Mouse (Mus musculus) CH12.LX (cell line): ENCODE measurements around the gene Inpp5f. TPM values are rescaled to one million over a fixed set of nuclear protein-coding genes. Genes with fewer than 3 reads are reported as not detected.

Experiments used
- DNase-seq: peaks from one replicate; pipeline ENCODE4 v3.0.0-alpha.2; 2013; ENCODE audit errors: extremely low read depth
- H3K27ac ChIP-seq: 2 replicates; pipeline ENCODE4 v1.5.1; 2012; ENCODE audit warnings: low read depth, mild to moderate bottlenecking, control low read depth, moderate library complexity; ENCODE audit not compliant: insufficient read depth
- H3K27me3 ChIP-seq: replicated peaks from 2 replicates; pipeline ENCODE3; 2012; ENCODE audit warnings: inconsistent platforms
- H3K36me3 ChIP-seq, 2 experiments: replicated peaks in 1 of 2; 2 replicates each; pipeline versions ENCODE3 to v1.6.1; 2012; ENCODE audit warnings: inconsistent platforms in 1 of 2, low read length in 1 of 2, mild to moderate bottlenecking in 1 of 2, mixed read lengths in 1 of 2, moderate library complexity in 1 of 2; ENCODE audit not compliant: control insufficient read depth in 1 of 2, insufficient read depth in 1 of 2
- H3K4me1 ChIP-seq, 2 experiments: 2 replicates each; pipeline ENCODE4 v1.6.1; 2012; ENCODE audit warnings: inconsistent platforms in 1 of 2, moderate library complexity in 1 of 2; ENCODE audit not compliant: insufficient read depth in 2 of 2, control insufficient read depth in 1 of 2
- H3K4me2 ChIP-seq: 2 replicates; pipeline ENCODE4 v1.6.1; 2012; ENCODE audit warnings: low read depth, mild to moderate bottlenecking, control low read depth; ENCODE audit not compliant: poor library complexity, insufficient read depth, severe bottlenecking
- H3K4me3 ChIP-seq, 3 experiments: fragments of 150-350 bp in 1 of 3; sonication (generic) in 1 of 3; replicated peaks in 1 of 3; 2 replicates each; pipeline versions ENCODE3 to v1.5.1; 2011 to 2012; ENCODE audit warnings: low read depth in 2 of 3, low read length in 2 of 3, mild to moderate bottlenecking in 2 of 3, moderate library complexity in 2 of 3, control low read depth in 1 of 3, improper control_type of control experiment in 1 of 3, inconsistent platforms in 1 of 3, mixed read lengths in 1 of 3; ENCODE audit not compliant: poor library complexity in 1 of 3
- H3K79me2 ChIP-seq: replicated peaks from 2 replicates; pipeline ENCODE4 v1.6.1; 2012; ENCODE audit warnings: mild to moderate bottlenecking, moderate library complexity; ENCODE audit not compliant: control insufficient read depth, poor library complexity, insufficient read depth, severe bottlenecking; ENCODE audit errors: extremely low read depth
- H3K9ac ChIP-seq: 2 replicates; pipeline ENCODE4 v1.6.1; 2012; ENCODE audit warnings: low read depth, mild to moderate bottlenecking, control low read depth, moderate library complexity; ENCODE audit not compliant: insufficient read depth
- H3K9me3 ChIP-seq: replicated peaks from 2 replicates; pipeline ENCODE3; 2012; ENCODE audit warnings: low read length, inconsistent platforms, mixed read lengths
- CHD1 ChIP-seq: IDR thresholded peaks from 2 replicates; pipeline ENCODE4 v1.6.1; 2012; ENCODE audit warnings: low read depth, low read length, improper control_type of control experiment, inconsistent platforms
- CHD2 ChIP-seq: IDR thresholded peaks from 2 replicates; pipeline ENCODE4 v1.6.1; 2011; ENCODE audit warnings: low read length, improper control_type of control experiment
- E2F4 ChIP-seq: IDR thresholded peaks from 2 replicates; pipeline ENCODE4 v1.6.1; 2011; ENCODE audit warnings: low read depth, low read length, improper control_type of control experiment; ENCODE audit not compliant: insufficient replicate concordance
- ELF1 ChIP-seq: IDR thresholded peaks from 2 replicates; pipeline ENCODE4 v1.6.1; 2014; ENCODE audit warnings: low read depth, mild to moderate bottlenecking, inconsistent platforms, low read length, improper control_type of control experiment
- GABPA ChIP-seq: IDR thresholded peaks from 2 replicates; pipeline ENCODE4 v1.6.1; 2012; ENCODE audit warnings: low read depth, low read length, improper control_type of control experiment, inconsistent platforms; ENCODE audit not compliant: insufficient replicate concordance
- HCFC1 ChIP-seq: IDR thresholded peaks from 2 replicates; pipeline ENCODE4 v1.6.1; 2012; ENCODE audit warnings: low read depth, mild to moderate bottlenecking, inconsistent platforms, low read length, improper control_type of control experiment
- JUN ChIP-seq: IDR thresholded peaks from 2 replicates; pipeline ENCODE4 v1.6.1; 2011; ENCODE audit warnings: low read depth, mild to moderate bottlenecking, low read length, improper control_type of control experiment, moderate library complexity; ENCODE audit not compliant: insufficient read depth
- KAT2A ChIP-seq: IDR thresholded peaks from 2 replicates; pipeline ENCODE4 v1.6.1; 2012; ENCODE audit warnings: low read length, improper control_type of control experiment, inconsistent platforms; ENCODE audit not compliant: insufficient replicate concordance
- MAZ ChIP-seq: IDR thresholded peaks from 2 replicates; pipeline ENCODE4 v1.6.1; 2012; ENCODE audit warnings: low read depth, mild to moderate bottlenecking, inconsistent platforms, low read length, improper control_type of control experiment, moderate library complexity
- MXI1 ChIP-seq: IDR thresholded peaks from 2 replicates; pipeline ENCODE4 v1.6.1; 2011; ENCODE audit warnings: mild to moderate bottlenecking, low read depth, low read length, improper control_type of control experiment
- NELFE ChIP-seq: IDR thresholded peaks from 2 replicates; pipeline ENCODE4 v1.6.1; 2011; ENCODE audit warnings: low read depth, low read length, improper control_type of control experiment
- PAX5 ChIP-seq: IDR thresholded peaks from 2 replicates; pipeline ENCODE4 v1.6.1; 2012; ENCODE audit warnings: low read length, inconsistent platforms, mixed read lengths
- POLR2A ChIP-seq: IDR thresholded peaks from 2 replicates; pipeline ENCODE4 v1.6.1; 2011; ENCODE audit warnings: low read depth, mild to moderate bottlenecking, improper control_type of control experiment, low read length
- RAD21 ChIP-seq: IDR thresholded peaks from 2 replicates; pipeline ENCODE4 v1.6.1; 2011; ENCODE audit warnings: low read depth, mild to moderate bottlenecking, low read length, improper control_type of control experiment, moderate library complexity
- RCOR1 ChIP-seq: conservative IDR thresholded peaks from 2 replicates; pipeline ENCODE4 v1.6.1; 2012; ENCODE audit warnings: low read depth, mild to moderate bottlenecking, inconsistent platforms, low read length, improper control_type of control experiment
- TBP ChIP-seq: conservative IDR thresholded peaks from 2 replicates; pipeline ENCODE4 v1.6.1; 2011; ENCODE audit warnings: low read depth, low read length, improper control_type of control experiment
- TCF12 ChIP-seq: IDR thresholded peaks from 2 replicates; pipeline ENCODE4 v1.6.1; 2014; ENCODE audit warnings: low read depth, mild to moderate bottlenecking, inconsistent platforms, low read length, improper control_type of control experiment
- USF2 ChIP-seq: conservative IDR thresholded peaks from 2 replicates; pipeline ENCODE4 v1.6.1; 2011; ENCODE audit warnings: low read depth, low read length, improper control_type of control experiment
- ZNF384 ChIP-seq: IDR thresholded peaks from 2 replicates; pipeline ENCODE4 v1.6.1; 2012; ENCODE audit warnings: low read depth, low read length, improper control_type of control experiment, inconsistent platforms
- dilution Hi-C: fragments of 300-500 bp; cut with MboI; formaldehyde crosslinking; loops from 2 replicates; pipeline ENCODE4 v1.14.3; 2020; ENCODE audit warnings: low sequenced_read_pairs; ENCODE audit not compliant: extremely low pct_unique_long_range_greater_than_20kb, extremely low pct_ligation_motif_present
- in situ Hi-C: fragments of 300-500 bp; cut with MboI; formaldehyde crosslinking; loops from 3 replicates; pipeline ENCODE4 v1.14.3; 2019; ENCODE audit warnings: low sequenced_read_pairs, low pct_ligation_motif_present, low pct_unique_long_range_greater_than_20kb, mixed read lengths
- polyA plus RNA-seq: library from polyadenylated mRNA; unstranded; fragments of >175 nt; gene quantifications from 2 replicates; pipeline ENCODE4 v1.2.1, GENCODE M21; 2012; ENCODE audit warnings: low read depth; ENCODE audit not compliant: insufficient read length
- total RNA-seq, 2 experiments: library from RNA; depleted of rRNA; stranded (reverse); fragments of 300-350 nt in 1 of 2; fragments of >200 nt in 1 of 2; gene quantifications; 2 replicates each; pipeline ENCODE4 v1.2.3; 2012 to 2014

Inpp5f gene
- total and polyA plus RNA-seq, 3 experiments = 4.0 to 6.2 (median 5.5) TPM

DNA sequence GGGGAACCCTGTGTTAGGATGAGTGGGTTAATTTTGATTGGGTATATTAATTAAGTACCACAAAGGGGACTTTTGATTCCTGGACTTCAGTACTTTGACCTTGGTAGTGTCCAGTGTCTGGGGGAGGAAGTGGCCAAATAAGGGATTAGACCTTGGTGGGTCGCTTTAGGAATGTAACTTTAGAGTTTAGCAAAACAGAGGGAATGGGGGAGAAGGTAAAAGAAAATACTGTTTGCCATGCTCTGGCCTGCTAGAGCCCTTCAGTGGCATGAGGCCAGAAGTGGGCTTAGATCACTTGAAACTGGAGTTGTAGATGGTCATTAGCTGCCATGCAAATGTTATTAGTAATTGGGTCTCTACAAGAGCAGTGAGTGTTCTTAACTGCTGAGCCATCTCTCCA, 45.8 kb downstream of the Inpp5f start:
- no peak overlapping the region for H3K9ac ChIP-seq
- H3K79me2 ChIP-seq = no peaks in the 10 kb centered on the region
- no peaks in the 10 kb centered on the region for H3K4me1 ChIP-seq
- dilution Hi-C loops = no loop called here
- in situ Hi-C loops = no loop called here
- no peak overlapping the region for H3K4me2 ChIP-seq
- no peak for DNase-seq
- no peaks in the 10 kb centered on the region for H3K9me3 ChIP-seq
- H3K27me3 ChIP-seq = no peaks in the 10 kb centered on the region
- peaks cover 0 to 9% of the 10 kb centered on the region in 2 experiments for H3K36me3 ChIP-seq
- no peak overlapping the region for H3K27ac ChIP-seq
- no peak for TF ChIP-seq MAZ
- TF ChIP-seq RAD21 = no peak
- TF ChIP-seq PAX5 = no peak
- no peak for TF ChIP-seq TCF12
- no peak for TF ChIP-seq TBP
- TF ChIP-seq MXI1 = no peak
- no peak for TF ChIP-seq NELFE
- no peak overlapping the region for H3K4me3 ChIP-seq

- no peak overlapping the region for H3K4me3 ChIP-seq
- no peaks in the 10 kb centered on the region for H3K9me3 ChIP-seq
- H3K4me2 ChIP-seq = no peak overlapping the region
- H3K79me2 ChIP-seq = no peaks in the 10 kb centered on the region
- no peaks in the 10 kb centered on the region for H3K4me1 ChIP-seq
- dilution Hi-C loops = no loop called here
- peaks cover 0 to 30% of the 10 kb centered on the region in 2 experiments for H3K36me3 ChIP-seq
- no peak for TF ChIP-seq RCOR1
- TF ChIP-seq CHD1 = no peak
- TF ChIP-seq USF2 = no peak
- no peak for TF ChIP-seq POLR2A
- no peak for TF ChIP-seq ELF1
- no peak for TF ChIP-seq GABPA
- no peak for TF ChIP-seq MXI1
- TF ChIP-seq KAT2A = no peak
- no peak for TF ChIP-seq E2F4
- no peak for TF ChIP-seq CHD2
- no peak for TF ChIP-seq ZNF384
- TF ChIP-seq HCFC1 = no peak
- no peak for TF ChIP-seq JUN
- TF ChIP-seq, all 38 proteins: peak for 0
- Histone ChIP-seq H3K9ac (no peak overlapping the region), H3K27me3 (no peaks in the 10 kb centered on the region), H3K27ac (no peak overlapping the region)
- DNase-seq = no peak
- in situ Hi-C loops = no loop called here
Measured at GRCm38 (mm10) chr7:128663906-128664305, 52.8 kb downstream of the Inpp5f start.
